ENCODE assay signal across 8 mouse cellular contexts in genomic region chr8:71676020-71676741, GRCm38 (mm10). TPM values are rescaled to one million over a fixed set of nuclear protein-coding genes. Genes with fewer than 3 reads are reported as not detected.
DNase-seq lines count a peak whose midpoint lies in the region; ATAC-seq lines count a peak whose summit lies in the region.

TSS of gene Jak3 (plus strand) at chr8:71676296.

- no peaks in the 10 kb centered on the region for H3K36me3 ChIP-seq in embryonic facial prominence, embryonic 11.5 days (replicated peaks; ENCODE audit: control insufficient read depth, insufficient read depth, low read depth, low read length)
- H3K36me3 ChIP-seq in heart, embryonic 16.5 days (ENCODE audit: control insufficient read depth, insufficient read depth): no peaks in the 10 kb centered on the region

- DNase-seq in frontal cortex, postnatal 36 days (ENCODE audit: low spot score in 2 of 2): peak; percentile 46 to 55
- no peak for DNase-seq in frontal cortex, adult 2 months (ENCODE audit: extremely low spot score in 1 of 2, low spot score in 1 of 2)
- DNase-seq in adrenal gland, adult 8-10 months: peak; percentile 36
- DNase-seq in embryonic facial prominence, embryonic 11.5 days (ENCODE audit: low spot score): peak; percentile 62
- peak; percentile 71 for DNase-seq in kidney, postnatal 14 days
- DNase-seq in lung, postnatal 36 days: peak; percentile 54
- DNase-seq in spleen, adult 18-20 months: peak; percentile 66 to 73

- no peak for ATAC-seq in embryonic facial prominence, embryonic 11.5 days (replicated peaks; ENCODE audit: insufficient number of reproducible peaks, low FRiP score, low TSS enrichment, low read depth)
- ATAC-seq in heart, embryonic 16.5 days (replicated peaks; ENCODE audit: extremely low read depth, insufficient read depth, low FRiP score): peak; percentile 49

- peaks cover 45% of the 10 kb centered on the region for H3K27me3 ChIP-seq in embryonic facial prominence, embryonic 11.5 days (ENCODE audit: control insufficient read depth, insufficient read depth, low read length)
- peaks cover 15% of the 10 kb centered on the region for H3K27me3 ChIP-seq in heart, embryonic 16.5 days (ENCODE audit: control insufficient read depth, insufficient read depth, low read length)

- H3K27ac ChIP-seq in embryonic facial prominence, embryonic 11.5 days (replicated peaks; ENCODE audit: low read depth, low read length): no peak within 1 kb of the TSS
- H3K27ac ChIP-seq in heart, embryonic 16.5 days (ENCODE audit: low read length): peak within 1 kb of the TSS; percentile 89

- H3K4me3 ChIP-seq in embryonic facial prominence, embryonic 11.5 days (ENCODE audit: low read depth, low read length): peak within 1 kb of the TSS; percentile 57
- peak within 1 kb of the TSS; percentile 84 for H3K4me3 ChIP-seq in heart, embryonic 16.5 days (ENCODE audit: low read length)

- peak within 1 kb of the TSS; percentile 87 for H3K4me2 ChIP-seq in embryonic facial prominence, embryonic 11.5 days (ENCODE audit: low read depth, low read length)
- H3K4me2 ChIP-seq in heart, embryonic 16.5 days (ENCODE audit: low read depth, low read length): peak within 1 kb of the TSS; percentile 67

- H3K9me3 ChIP-seq in embryonic facial prominence, embryonic 11.5 days (replicated peaks; ENCODE audit: control insufficient read depth, low read length): no peaks in the 10 kb centered on the region
- H3K9me3 ChIP-seq in heart, embryonic 16.5 days (replicated peaks; ENCODE audit: control insufficient read depth, low read length): no peaks in the 10 kb centered on the region

- peaks cover 5% of the 10 kb centered on the region for H3K4me1 ChIP-seq in embryonic facial prominence, embryonic 11.5 days (ENCODE audit: control insufficient read depth, insufficient read depth, low read length)
- H3K4me1 ChIP-seq in heart, embryonic 16.5 days (ENCODE audit: control insufficient read depth, insufficient read depth, low read length): peaks cover 21% of the 10 kb centered on the region

- H3K9ac ChIP-seq in embryonic facial prominence, embryonic 11.5 days (replicated peaks; ENCODE audit: low read length): peak within 1 kb of the TSS; percentile 61
- H3K9ac ChIP-seq in heart, embryonic 16.5 days (ENCODE audit: low read length): peak within 1 kb of the TSS; percentile 93

- WGBS in embryonic facial prominence, embryonic 11.5 days: 2% methylated on average over 39 of the region's 40 CpGs
- 3% methylated on average over 38 of the region's 40 CpGs for WGBS in heart, embryonic 16.5 days

RNA-seq across cellular contexts. Expression of gene Jak3, which starts in this region (rescaled TPM):
- 5.6 and 5.7 TPM in 2 replicates for polyA plus RNA-seq in frontal cortex, adult 2 months (2012; rRNA removed)
- 10 to 100 TPM; 10.7 to 21.8 (median 16.6) TPM for total RNA-seq in adrenal gland, adult 8-10 months (2022)
- polyA plus RNA-seq in embryonic facial prominence, embryonic 11.5 days (2014; fragmentation: Nextera tagmentation; extraction: Ambion mirVana): 1.2 and 1.9 TPM in 2 replicates
- 9.9 and 11.3 TPM in 2 replicates for polyA plus RNA-seq in heart, embryonic 16.5 days (2015; fragmentation: Nextera tagmentation; extraction: Ambion mirVana)

Comparison
In these comparisons a context has a peak if more than half of its experiments do, and no peak if none do; other contexts are left out.
1. DNase-seq: peak in frontal cortex, postnatal 36 days (2 of 2), adrenal gland, adult 8-10 months (single experiment), embryonic facial prominence, embryonic 11.5 days (single experiment), kidney, postnatal 14 days (single experiment), lung, postnatal 36 days (single experiment) and spleen, adult 18-20 months (2 of 2); none in frontal cortex, adult 2 months (0 of 2).